Mouse (Mus musculus) WW6 (cell line): ENCODE measurements at regions not wholly inside any gene's neighbourhood (a gene's known extent, or its start where the extent isn't known, plus 50 kb on each side); places are given as distances from the start of the nearest gene placed in this dataset.
A peak's percentile ranks its signal among the peaks of the same experiment; 100 is the strongest.

Experiments
- DNase-seq: peaks from one replicate; pipeline ENCODE4 v3.0.0-alpha.2; 2013; ENCODE audit warnings: low read depth, low spot score

DNA sequence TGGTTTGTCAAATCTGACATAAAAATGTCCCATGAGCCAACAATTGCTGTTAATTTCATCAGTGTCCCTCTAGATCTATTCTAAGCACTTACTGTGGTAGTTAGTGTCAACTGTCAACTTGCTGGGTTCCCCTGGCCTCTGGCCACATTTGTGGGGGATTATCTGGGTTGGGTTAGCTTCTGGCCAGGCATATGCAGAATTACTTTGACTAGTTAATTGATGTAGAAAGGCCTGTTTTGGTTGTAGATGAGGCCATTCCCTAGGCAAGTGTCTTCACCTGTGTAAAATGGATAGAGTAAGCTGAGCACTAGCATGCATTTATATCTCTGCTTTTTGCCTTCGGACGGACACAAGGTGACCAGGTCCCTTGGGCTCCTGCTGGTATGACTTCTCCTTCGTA, 283.9 kb downstream of the 1810013L24Rik start:
- no peak for DNase-seq

DNA sequence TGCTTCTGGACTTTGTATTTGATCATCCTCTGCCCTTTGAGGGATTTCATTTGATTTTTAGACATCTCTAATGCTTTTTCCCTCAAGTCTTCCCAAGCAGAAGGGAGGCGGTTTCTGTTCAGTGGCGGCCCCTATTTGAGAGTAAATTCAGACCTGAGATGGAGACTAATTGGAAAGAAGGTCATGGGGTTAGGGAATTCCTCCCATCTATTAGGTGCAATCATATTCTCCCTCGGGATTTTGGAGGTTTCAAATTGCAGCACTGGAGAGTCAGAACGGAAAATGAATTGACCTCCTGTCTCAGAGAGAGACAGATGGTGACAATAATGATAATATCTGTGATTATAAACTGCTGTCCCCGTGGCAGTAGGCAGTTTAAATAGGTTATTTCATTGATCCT, 285.6 kb downstream of the 1810013L24Rik start:
- no peak for DNase-seq

DNA sequence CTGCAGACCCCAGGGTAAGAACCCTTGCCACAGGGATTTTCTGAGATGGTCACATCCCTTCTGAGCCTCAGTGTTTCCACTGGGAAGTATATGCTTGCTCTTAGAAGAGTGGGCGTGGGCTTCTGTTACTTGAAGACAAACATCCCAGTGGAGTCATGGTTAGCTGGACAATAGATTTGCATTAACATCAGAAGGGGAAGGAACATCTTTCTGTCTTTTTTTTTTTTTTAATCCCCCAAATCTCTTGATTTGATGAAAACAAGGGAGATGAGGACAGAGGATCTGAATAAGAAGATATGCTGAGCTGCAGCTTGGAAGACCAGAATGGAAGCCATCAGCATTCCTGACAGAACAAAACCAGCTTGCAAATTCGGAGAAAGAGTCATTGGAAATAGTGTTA, 291.7 kb downstream of the 1810013L24Rik start:
- no peak for DNase-seq

DNA sequence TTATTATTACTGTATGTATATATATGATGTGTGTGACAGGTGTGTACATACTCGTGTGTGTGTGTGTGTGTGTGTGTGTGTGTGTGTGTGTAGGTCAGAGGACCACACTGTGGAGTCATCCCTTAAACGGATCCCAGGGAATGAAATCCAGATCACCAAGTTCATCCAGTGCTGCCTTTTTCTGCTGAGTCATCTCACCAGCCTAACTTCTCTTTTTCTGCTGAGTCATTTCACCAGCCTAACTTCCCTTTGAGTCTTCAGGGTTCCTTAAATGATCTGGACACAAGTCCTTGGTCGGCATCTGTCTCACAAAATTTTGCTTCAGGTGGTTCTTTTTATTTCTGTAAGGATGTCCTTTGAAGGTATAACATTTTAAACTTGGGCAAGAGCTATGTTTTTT, 302.2 kb downstream of the 1810013L24Rik start:
- DNase-seq: no peak

DNA sequence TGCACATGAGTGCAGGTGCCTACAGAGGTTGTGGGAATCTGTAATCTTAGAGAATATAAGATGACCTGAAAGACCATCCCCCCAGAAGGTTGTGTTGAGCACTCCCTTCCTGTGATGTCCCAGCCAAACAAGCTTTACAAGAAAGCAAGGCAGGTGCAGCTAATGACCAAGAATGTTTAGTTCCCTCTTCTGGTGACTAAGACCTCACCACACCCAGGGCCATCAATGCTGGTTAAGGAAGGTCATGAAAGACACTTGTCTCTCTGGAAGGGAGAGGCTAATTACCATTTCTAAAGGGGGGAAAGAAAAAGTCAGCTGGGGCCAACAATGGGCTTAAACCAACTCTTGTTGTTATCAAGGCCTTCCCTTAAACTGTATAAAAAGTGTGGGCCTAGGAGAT, 302.9 kb downstream of the 1810013L24Rik start:
- no peak for DNase-seq

DNA sequence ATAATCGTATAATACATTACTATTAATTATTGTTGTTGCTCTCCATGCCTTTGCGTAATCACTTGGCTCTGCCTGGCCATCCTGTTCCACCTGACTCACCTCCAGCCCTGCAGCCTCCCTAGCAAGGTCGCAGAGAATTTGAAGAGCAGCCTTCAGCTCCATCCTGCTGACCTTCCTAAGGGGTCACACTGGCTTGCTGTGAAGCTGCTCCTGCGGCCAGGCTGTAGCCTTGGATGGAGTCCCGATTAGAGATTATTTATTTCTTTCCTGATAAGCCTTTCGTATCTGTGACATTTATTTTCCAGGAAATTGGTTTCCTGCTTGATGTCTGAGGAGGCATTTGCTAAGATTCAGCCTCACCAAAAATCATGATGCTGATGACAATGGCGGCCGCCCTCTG, 305.5 kb downstream of the 1810013L24Rik start:
- no peak for DNase-seq

DNA sequence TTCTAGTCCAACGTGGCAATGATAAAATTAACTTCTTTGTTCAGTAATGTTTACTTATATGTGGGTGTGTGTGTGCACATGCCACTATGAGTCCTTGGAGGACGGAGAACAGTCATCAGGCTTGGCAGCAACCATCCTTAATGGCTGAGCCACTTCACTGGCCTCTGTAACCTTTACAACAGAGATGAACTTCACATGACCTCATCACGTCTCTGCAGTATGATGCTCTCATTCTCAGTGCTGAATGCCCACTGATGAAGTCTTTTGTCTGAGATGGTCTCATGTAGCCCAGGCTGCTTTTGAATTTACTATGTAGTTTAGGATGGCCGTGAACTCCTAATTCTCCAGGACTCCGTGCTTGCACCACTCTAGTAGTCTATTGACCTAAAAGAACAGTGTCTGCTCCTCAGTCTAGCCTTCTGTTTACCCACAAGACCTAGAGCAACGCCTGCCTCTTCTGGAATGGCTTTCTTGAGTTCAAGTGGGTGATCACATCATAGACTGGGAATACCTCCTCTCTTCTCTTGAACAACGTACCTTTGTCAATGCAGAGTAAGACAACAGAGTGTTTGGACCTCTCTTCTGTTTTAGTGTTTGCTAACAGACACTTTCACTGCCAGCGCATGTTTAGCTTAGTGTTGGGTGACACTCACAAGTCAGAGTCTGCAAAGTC, 308.8 kb downstream of the 1810013L24Rik start:
- no peak for DNase-seq

DNA sequence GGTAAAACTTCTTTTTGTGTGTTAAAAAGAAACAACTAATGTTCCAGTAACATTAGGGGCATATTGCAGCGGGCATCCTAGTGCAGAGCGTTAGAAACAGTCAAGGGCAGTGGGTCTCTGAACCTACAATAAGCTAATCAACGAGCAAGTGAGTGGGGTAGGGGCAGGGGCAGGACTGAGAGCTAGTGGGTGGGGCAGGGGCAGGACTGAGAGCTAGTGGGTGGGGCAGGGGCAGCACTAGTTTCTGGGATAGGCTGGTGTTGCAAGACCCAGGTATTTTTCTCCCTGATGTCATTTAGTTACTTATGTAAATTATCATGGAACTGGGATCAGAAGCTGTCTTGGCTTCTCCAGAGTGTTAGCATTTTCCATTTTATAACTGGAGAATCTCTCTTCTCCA, 309.5 kb downstream of the 1810013L24Rik start:
- no peak for DNase-seq

DNA sequence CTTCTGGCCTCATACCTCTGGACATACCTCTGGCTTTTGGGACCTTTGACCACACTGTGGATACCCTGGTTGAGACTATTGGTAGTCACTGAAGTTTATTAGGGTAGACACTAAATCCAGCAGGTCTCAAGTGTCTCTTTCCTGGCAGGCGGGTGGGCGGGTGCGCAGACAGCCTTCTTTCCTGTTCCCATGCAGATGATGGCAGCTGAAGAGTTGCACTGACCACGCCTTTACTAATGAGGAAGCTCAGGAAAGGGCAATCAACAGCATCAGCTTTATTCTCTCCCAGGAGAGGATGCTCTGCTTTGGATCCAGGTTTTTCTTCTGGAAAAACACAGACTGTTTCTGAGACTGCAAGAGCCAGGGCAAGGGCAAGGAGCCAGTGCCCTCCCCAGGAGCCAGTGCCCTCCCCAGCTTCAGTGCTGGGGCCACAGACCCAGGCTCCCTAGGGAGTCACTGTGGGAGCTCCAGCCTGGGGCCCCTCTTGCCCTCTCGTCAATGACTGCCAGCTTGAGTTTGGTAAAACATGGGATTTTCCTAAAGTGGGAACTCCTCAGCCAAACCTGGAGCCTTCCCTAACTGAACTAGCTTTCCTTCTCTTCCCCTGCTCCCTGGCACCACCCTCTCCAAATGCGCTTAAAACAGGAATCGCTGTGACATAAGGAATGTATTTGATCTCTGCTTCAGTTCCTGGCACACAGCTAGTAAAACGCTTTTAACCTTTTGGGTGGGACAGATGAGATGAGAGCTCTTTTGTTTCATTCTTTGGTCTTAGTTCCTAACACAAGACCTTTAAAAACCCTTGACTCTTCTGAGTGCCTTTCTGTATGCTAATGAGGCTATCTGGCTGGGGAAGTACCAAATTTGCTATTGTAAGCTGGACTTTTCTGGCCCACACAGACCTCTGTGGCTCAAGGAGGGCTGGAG, 319.6 kb downstream of the 1810013L24Rik start:
- DNase-seq: peak; percentile 18

DNA sequence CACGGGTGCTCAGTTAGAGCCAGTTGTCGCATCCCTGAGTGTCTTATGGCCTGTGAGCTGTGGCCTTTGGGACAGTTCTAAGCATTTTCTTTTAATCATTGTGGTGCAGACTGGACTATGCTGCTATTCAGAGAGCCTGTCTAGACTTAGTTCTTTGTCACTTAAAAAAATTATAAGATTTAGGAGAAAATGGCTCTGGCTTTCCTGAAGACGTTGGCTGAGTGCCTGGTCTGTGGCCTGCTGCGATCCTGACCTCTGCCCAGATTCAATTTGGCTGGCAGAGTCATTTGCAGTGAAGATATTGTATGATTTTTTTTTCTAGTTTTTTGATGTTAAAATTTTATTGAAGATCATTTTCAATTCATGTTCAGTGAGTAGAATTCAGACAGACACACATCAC, 322.0 kb downstream of the 1810013L24Rik start:
- DNase-seq: no peak

DNA sequence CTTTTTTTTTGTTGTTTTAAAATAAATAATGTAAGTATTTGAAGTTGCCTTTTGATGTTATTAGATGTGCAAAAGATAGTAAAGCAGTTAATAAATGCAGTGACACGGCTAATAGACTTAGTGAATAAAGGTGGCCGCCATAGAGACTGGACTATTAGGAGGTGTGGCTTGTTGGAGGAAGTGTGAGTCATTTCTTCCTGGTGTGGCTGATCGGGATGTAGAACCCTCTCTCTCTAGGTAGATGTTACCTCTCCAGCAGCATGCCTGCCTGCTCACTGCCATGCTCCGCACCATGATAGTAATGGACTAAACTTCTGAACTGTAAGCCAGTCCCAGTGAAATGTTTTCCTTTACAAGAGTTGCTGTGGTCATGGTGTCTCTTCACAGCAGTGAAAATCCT, 323.6 kb downstream of the 1810013L24Rik start:
- DNase-seq: no peak

DNA sequence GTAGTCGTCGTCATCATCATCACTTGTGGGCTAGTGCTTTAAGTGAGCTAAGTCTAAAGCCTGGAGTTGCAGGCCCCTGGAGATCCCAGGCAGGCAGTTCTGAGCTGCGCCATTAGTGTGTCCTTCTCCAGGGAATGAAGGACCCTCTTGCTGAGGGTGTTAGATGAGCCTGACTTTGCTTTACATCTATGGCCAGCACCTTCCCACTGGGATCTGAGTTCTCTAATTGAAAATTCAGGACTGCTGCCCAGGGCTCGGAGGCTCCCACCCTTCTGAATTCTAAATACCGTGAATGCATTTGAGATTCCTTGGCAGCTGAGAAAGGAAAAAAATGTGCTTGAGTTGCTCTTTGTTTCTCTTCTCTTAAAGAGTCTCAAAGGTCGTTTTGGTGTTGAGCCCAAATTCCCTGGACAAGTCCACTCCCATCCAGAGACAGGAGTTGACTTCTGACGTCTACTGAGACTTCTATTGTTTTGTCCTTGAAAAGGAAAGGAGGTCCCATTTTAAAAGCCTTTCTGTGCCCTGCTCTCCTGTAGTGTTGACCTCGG, 335.9 kb downstream of the 1810013L24Rik start:
- no peak for DNase-seq

DNA sequence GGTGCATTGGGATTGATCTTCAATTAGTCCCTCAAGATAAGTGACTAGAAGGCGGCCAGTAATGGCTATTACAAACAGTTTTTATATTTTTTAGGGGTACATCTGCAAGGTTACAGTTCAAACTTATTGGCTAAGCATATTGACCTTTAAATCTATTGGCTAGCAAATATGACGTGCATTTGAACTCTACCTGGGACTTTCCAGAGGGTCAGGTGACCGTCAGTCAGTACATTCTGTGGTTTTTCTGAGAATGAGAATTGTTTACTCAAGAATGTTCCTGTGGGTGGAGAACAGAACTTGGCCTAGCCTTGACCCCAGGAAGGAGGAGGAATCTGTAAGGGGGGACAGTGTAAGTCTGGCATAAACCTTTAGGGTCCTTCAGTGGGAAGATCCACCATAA, 346.5 kb downstream of the 1810013L24Rik start:
- DNase-seq: no peak

DNA sequence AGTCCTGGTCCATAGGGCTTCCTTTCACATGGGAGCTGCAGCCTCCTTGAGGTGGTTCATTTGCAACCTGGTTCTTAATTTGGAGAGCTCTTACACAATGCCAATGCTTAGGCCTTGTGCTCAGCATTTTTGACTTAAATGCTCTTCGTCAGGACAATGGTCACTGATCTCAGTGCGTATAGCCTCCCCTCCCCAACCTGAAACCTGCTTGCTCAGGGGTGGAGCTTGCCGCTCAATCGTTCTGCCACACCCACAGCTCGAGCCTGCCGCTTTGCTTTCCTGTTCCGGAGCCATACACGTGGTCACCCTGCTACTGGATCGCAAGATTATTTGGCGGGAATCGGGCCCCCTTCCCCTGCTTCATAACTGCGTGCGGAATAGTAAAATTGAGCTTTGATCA, 365.9 kb downstream of the 1810013L24Rik start:
- DNase-seq: no peak

DNA sequence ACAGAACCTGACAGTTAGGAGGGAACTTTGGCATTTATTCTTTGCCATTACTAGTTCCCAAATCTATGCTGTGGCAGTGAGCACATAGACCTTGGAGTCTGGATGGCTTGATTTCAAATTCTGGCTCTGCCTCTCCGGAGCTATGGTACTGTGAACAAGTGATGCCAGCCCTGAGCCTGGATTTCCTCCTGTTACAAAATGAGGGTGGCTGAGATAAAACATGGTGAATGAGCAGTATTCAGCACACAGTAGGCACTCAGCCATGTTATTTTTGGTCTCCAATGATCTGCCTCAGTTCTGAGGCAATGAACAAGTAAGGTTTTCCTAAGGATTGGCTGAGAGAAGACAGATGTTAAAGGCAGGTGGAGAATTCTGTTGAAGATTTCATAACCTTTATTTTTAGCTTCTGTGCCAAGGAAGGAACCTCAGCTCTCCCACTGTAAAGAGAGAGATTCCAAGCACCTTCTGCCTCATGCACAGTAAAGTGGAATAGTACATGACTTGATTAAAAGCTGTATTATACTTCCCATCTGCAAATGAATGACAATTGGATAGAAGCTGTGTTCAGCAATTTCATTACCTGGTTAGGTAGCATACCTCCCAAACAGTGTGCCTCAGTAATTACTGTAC, 369.1 kb downstream of the 1810013L24Rik start:
- no peak for DNase-seq

DNA sequence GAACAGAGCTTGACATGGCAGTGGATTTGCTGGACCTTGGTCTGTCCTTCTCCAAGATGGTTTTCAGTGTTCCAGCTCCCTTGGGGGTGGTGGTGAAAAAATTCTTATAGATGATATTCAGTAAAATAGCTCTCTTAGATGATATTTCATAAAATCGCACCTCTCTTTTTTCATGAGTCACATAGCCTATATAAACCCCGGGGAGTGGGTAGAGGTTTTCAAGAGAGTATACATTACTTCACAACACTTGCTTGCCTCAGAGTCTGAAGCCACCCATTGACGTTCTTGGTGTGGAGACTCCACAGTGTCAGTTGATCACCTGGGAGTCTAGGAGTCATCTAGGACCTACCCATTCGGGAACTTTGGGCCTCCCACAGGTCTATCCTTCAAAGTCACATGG, 378.7 kb downstream of the 1810013L24Rik start:
- DNase-seq: no peak

DNA sequence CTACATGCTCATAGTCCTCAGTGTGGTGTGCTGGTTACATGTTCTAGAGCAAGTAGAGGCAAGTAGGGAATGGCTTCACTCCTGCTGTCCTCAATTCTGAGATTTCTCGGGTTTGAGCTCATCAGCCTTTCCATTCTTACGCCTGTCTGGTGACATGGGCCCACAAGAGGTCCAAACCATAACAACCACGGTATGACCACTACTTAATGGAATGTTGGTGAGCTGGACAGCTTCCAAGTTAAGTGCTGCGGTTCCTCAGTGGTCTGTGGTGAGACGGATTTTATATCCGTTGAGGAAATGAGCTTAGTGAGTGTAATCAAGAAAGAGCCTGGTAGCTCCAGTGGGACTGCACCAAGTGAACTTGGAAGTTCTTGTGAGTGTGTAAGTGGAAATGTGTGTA, 381.6 kb downstream of the 1810013L24Rik start:
- DNase-seq: no peak

DNA sequence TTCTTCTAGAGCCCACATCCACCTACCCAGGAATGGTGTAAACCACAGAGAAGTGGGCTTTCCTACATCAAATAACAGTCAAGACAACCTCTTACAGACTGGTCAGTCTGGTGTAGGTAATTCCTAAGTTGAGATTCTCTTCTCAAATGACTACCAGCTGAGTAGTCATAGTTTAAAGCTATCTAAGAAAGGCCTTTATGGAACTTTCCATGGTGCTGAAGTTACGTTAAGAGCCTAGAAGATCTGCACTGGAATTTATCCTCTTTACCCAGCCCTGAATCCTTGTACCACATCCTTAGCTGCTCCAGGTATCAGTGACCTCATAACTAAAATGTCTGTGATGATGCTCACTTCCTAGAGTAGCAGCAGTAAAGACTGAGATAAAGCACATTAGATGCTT, 385.2 kb downstream of the 1810013L24Rik start:
- DNase-seq: no peak

DNA sequence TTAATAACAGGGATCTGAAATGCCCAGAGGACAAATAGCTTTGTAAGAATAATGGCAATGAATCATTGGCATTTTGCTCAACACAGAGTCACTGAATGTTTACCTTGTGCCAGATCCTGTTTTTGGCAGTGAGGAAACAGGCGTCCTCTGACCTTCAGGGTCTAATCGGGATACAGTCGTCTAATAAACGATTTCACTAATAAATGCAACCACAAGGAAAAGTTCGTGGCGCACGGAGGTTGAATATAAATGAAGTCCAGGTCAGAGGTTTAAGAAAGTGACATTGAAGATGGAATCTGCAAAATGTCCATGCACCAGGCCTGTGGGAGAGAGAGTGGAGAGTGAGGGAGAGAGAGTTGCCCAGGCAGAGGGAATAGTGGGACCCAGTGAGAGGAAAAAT, 387.5 kb downstream of the 1810013L24Rik start:
- no peak for DNase-seq

DNA sequence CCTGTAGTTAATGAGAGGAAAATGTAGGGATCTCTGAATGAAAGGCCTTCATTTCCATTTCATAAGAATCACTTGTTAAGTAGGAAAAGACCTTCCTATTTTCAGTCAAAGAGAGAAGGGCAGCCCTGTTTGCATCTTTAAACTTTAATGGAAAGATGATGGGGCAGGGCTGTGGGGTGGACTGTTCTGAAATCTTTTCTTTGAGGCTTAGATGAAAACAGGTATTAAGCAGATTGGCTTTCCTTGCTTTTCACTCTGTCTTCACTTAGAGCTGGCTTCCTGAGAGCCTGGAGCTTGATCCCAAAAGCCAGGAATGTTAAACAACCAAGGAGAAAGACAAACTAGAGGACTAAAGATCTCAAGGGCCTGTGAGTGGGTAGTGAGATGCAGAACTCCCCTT, 400.3 kb downstream of the 1810013L24Rik start:
- no peak for DNase-seq

DNA sequence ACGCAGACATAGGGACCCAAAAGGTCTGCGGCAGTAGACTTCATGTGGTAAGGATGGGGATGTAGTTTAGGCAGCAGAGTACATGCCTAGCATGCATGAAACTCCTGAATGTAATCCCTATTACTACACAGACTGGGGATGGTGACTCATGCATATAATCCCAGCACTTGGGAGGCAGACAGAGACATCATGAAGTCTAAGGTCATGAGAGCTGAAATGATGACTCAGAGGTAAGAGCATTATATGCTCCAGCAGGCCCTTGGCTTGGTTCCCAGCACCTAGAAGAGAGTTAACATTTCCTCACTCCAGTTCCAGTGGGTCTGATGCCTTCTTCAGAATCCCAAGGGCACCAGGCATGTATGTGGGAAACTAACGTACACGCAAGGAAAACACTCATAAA, 412.2 kb downstream of the 1810013L24Rik start:
- no peak for DNase-seq

DNA sequence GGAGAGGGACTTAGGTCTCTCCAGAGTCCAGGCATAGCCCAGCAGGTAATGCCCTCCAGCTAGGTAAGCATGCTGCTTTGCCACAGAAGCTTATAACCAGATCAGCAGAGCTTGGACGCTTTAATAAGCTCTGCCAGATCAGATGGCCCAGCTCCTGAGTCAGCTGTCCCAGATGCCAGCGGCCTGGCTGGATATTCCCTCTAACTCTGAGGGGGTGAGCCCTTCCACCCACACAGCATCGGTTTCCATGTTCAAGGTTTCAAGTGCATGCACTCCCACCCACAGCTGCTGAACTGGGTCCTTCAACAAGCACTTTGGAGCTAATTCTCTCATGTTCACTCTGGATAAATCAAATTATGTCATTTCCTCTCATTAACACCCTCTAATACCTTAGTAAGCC, 417.3 kb downstream of the 1810013L24Rik start:
- DNase-seq: no peak
